Mouse (Mus musculus) mature B cell (primary cell): ENCODE measurements around the gene Itga1.

Experiments
- in situ Hi-C: fragments of 300-500 bp; cut with MboI; formaldehyde crosslinking; loops from 2 replicates; pipeline ENCODE4 v1.14.3; 2019

The Itga1 gene

GRCm38 (mm10) chr13:114992260-114993014 is 109.3 kb downstream of the Itga1 start:
- in situ Hi-C loops, result loop anchor here (25.0 kb wide), 1 partner anchor 1720 kb away; no protein-coding TSS in a partner anchor

- in situ Hi-C loops, result loop anchor here (25.0 kb wide), 1 partner anchor 1725 kb away; no protein-coding TSS in a partner anchor
Measured at GRCm38 (mm10) chr13:114987668-114988067, 114.1 kb downstream of the Itga1 start.

GRCm38 (mm10) chr13:114987161-114987560 is 114.6 kb downstream of the Itga1 start:
- in situ Hi-C loops, result loop anchor here (25.0 kb wide), 1 partner anchor 1725 kb away; no protein-coding TSS in a partner anchor

GRCm38 (mm10) chr13:114984658-114985057 is 117.1 kb downstream of the Itga1 start:
- in situ Hi-C loops, result loop anchor here (25.0 kb wide), 1 partner anchor 1728 kb away; no protein-coding TSS in a partner anchor

GRCm38 (mm10) chr13:114983116-114983515 is 118.6 kb downstream of the Itga1 start:
- in situ Hi-C loops, result loop anchor here (25.0 kb wide), 1 partner anchor 1729 kb away; no protein-coding TSS in a partner anchor

- in situ Hi-C loops, result loop anchor here (25.0 kb wide), 1 partner anchor 1731 kb away; no protein-coding TSS in a partner anchor
Measured at GRCm38 (mm10) chr13:114980831-114981419, 120.8 kb downstream of the Itga1 start.

GRCm38 (mm10) chr13:114974484-114975042 is 127.2 kb downstream of the Itga1 start:
- in situ Hi-C loops, result loop anchor here (25.0 kb wide), 1 partner anchor 1738 kb away; no protein-coding TSS in a partner anchor

- in situ Hi-C loops, result no loop called here
Measured at GRCm38 (mm10) chr13:114971905-114972304, 129.9 kb downstream of the Itga1 start.

GRCm38 (mm10) chr13:114964233-114964632 is 137.5 kb downstream of the Itga1 start:
- in situ Hi-C loops, result no loop called here

- in situ Hi-C loops, result no loop called here
Measured at GRCm38 (mm10) chr13:114954516-114954915, 147.2 kb downstream of the Itga1 start.

GRCm38 (mm10) chr13:114933541-114933940 is 168.2 kb downstream of the Itga1 start:
- in situ Hi-C loops, result loop anchor here (10.0 kb wide), 1 partner anchor 99 kb away; no protein-coding TSS in a partner anchor

GRCm38 (mm10) chr13:114931775-114932294 is 169.9 kb downstream of the Itga1 start, which contains the start of gene Itga2:
Itga2 (minus strand) TSS chr13:114932100.
- in situ Hi-C loops, result loop anchor here (10.0 kb wide), 1 partner anchor 97 kb away; no protein-coding TSS in a partner anchor

GRCm38 (mm10) chr13:114930996-114931649 is 170.6 kb downstream of the Itga1 start:
- in situ Hi-C loops, result loop anchor here (10.0 kb wide), 1 partner anchor 96 kb away; no protein-coding TSS in a partner anchor

- in situ Hi-C loops, result no loop called here
Measured at GRCm38 (mm10) chr13:114924785-114925184, 177.0 kb downstream of the Itga1 start.

- in situ Hi-C loops, result no loop called here
Measured at GRCm38 (mm10) chr13:114923331-114923730, 178.4 kb downstream of the Itga1 start.

- in situ Hi-C loops, result no loop called here
Measured at GRCm38 (mm10) chr13:114915767-114916166, 186.0 kb downstream of the Itga1 start.

- in situ Hi-C loops, result no loop called here
Measured at GRCm38 (mm10) chr13:114914963-114915362, 186.8 kb downstream of the Itga1 start.

- in situ Hi-C loops, result no loop called here
Measured at GRCm38 (mm10) chr13:114914559-114914958, 187.2 kb downstream of the Itga1 start.

- in situ Hi-C loops, result no loop called here
Measured at GRCm38 (mm10) chr13:114910629-114911028, 191.1 kb downstream of the Itga1 start.

GRCm38 (mm10) chr13:114909514-114909913 is 192.2 kb downstream of the Itga1 start:
- in situ Hi-C loops, result no loop called here

GRCm38 (mm10) chr13:114907876-114908275 is 193.9 kb downstream of the Itga1 start:
- in situ Hi-C loops, result no loop called here
